Mouse (Mus musculus) megakaryocyte, adult 5-6 weeks (primary cell): ENCODE measurements around the gene Zfp821. TPM values are rescaled to one million over a fixed set of nuclear protein-coding genes. Genes with fewer than 3 reads are reported as not detected.

ENCODE experiments used
- total RNA-seq, 2 experiments: library from RNA; stranded (forward) in 1 of 2; stranded (reverse) in 1 of 2; fragments of 153-499, 151-499 nt in 1 of 2; fragments of 221-1000, 200-1000 nt in 1 of 2; gene quantifications; 2 replicates each; pipeline versions ENCODE4 v1.2.3 to v1.2.4; 2015 to 2017

The Zfp821 gene
- total RNA-seq, 2 experiments from 2014 or later: 4.7 to 9.3 TPM

Other genes starting within 250 kb of the Zfp821 start
- not detected in 2 replicates for gene Pmfbp1, start 211.5 kb upstream of the Zfp821 start, total RNA-seq (2015)
- gene Pmfbp1, start 211.5 kb upstream of the Zfp821 start, total RNA-seq (2017): not detected in 2 replicates
- 14.6 and 19.0 TPM in 2 replicates for gene Dhx38, start 139.7 kb upstream of the Zfp821 start, total RNA-seq (2015)
- 67.4 and 75.9 TPM in 2 replicates for gene Dhx38, start 139.7 kb upstream of the Zfp821 start, total RNA-seq (2017)
- gene Txnl4b, start 139.7 kb upstream of the Zfp821 start, total RNA-seq (2015): 6.2 and 7.9 TPM in 2 replicates
- 18.2 and 19.0 TPM in 2 replicates for gene Txnl4b, start 139.7 kb upstream of the Zfp821 start, total RNA-seq (2017)
- gene Hp, start 126.4 kb upstream of the Zfp821 start, total RNA-seq (2015): 423 and 468 TPM in 2 replicates
- 646 and 667 TPM in 2 replicates for gene Hp, start 126.4 kb upstream of the Zfp821 start, total RNA-seq (2017)
- gene Dhodh, start 96.9 kb upstream of the Zfp821 start, total RNA-seq (2015): 7.0 and 8.6 TPM in 2 replicates
- 5.4 and 16.1 TPM in 2 replicates for gene Dhodh, start 96.9 kb upstream of the Zfp821 start, total RNA-seq (2017)
- 0.57 TPM in 1 of 2 replicates, not detected in the other for gene Pkd1l3, start 91.0 kb upstream of the Zfp821 start, total RNA-seq (2015)
- gene Pkd1l3, start 91.0 kb upstream of the Zfp821 start, total RNA-seq (2017): not detected in 2 replicates
- gene Ist1, start 12.3 kb upstream of the Zfp821 start, total RNA-seq (2015): 88.7 and 95.1 TPM in 2 replicates
- gene Ist1, start 12.3 kb upstream of the Zfp821 start, total RNA-seq (2017): 97.5 and 108 TPM in 2 replicates
- 14.5 and 15.0 TPM in 2 replicates for gene Atxn1l, start 32.2 kb downstream of the Zfp821 start, total RNA-seq (2015)
- gene Atxn1l, start 32.2 kb downstream of the Zfp821 start, total RNA-seq (2017): 17.7 and 21.3 TPM in 2 replicates
- 80.6 and 85.2 TPM in 2 replicates for gene Ap1g1, start 73.0 kb downstream of the Zfp821 start, total RNA-seq (2015)
- 68.4 and 80.5 TPM in 2 replicates for gene Ap1g1, start 73.0 kb downstream of the Zfp821 start, total RNA-seq (2017)
- 6.2 and 9.3 TPM in 2 replicates for gene Phlpp2, start 163.0 kb downstream of the Zfp821 start, total RNA-seq (2015)
- 8.5 and 8.6 TPM in 2 replicates for gene Phlpp2, start 163.0 kb downstream of the Zfp821 start, total RNA-seq (2017)